Mouse (Mus musculus): Measurements from ENCODE around the gene Slc34a1.

Gene Slc34a1

DNA sequence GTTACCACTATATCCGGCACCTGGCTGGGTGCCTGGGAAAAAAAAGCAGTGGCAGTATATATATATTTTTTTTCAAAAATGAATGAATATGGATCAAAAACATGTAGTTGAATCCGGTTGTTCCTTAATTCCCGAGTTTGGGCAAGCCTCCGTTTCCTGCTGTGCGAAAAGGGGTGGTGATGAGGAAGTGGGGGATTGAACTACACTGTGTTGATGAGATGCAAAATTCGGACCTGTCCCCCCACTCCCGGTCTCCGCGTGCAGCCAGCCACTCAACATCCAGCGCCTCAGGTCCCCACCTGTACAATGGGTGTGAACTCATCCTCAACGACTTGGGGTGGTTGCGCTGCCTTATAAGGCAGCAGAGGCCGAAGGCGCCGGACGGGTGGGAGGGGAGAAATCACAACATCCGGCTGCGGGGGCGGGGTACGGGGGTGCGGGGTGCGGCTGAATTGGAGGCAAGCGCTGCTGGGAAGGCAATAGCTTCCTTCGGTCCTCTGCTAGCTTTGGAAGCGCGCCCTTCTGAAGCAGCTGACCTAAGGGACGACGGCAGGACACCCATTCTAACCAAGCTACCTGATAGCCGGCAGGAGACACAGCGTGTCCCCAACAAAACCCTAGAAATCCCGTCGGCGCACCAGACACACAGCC, 46.4 kb downstream of the Slc34a1 start:
- no peak for DNase-seq

DNA sequence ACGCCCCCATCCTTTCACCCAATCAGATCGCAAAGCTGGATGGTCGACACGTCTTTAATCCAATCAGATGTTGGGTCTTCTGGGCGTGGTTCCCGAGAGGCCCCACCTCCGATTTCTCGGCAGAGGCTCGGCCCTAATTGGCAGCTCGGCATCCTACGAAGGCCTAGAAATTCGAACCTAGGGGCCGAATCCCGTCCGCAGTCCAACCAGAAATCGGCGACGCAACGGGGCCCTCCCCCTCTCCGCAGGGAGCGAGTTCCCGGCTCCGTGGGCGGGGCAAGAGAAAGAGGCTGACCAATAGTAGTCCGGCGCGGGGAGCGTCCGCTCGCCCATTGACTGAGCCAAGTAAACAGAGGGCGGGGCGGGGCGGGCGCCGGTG, 46.9 kb downstream of the Slc34a1 start, which contains the start of gene Grk6:
TSS of gene Grk6 (plus strand) at position 136 of the 379 bp plus-strand sequence.
- peak; percentile 99 for DNase-seq

DNA sequence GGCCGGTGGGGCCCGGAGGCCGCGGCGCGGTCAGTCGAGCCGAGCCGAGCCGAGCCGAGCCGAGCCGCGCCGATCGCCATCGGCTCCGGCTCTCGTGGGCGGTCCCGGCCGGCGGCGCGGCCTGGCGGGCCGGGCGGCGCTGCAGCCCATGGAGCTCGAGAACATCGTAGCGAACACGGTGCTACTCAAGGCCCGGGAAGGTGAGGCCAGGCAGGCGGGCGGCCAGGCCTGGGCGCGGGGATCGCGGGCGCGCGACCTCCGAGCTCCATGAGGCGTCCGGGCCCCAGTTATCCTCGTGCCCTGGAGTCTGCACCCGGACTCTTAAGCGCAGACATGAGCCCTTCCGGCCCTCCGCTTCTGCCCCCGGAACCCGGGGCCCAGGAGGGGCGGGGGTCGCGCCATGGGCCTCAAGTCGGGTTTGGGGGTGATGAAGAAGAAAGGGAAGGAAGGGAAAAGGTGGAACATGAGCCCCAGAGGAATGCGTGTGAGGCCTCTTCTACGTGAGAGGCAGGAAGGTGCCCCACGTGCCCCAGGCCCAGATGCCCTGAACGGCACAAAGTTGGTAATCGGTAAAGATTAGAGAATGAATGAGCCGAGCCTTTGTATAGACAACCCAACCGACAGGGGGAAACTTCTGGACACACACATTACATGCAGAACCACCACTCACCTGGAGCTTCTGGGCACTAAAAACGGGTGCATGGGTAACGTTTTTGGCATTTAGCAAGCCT, 47.5 kb downstream of the Slc34a1 start:
- DNase-seq = no peak

DNA sequence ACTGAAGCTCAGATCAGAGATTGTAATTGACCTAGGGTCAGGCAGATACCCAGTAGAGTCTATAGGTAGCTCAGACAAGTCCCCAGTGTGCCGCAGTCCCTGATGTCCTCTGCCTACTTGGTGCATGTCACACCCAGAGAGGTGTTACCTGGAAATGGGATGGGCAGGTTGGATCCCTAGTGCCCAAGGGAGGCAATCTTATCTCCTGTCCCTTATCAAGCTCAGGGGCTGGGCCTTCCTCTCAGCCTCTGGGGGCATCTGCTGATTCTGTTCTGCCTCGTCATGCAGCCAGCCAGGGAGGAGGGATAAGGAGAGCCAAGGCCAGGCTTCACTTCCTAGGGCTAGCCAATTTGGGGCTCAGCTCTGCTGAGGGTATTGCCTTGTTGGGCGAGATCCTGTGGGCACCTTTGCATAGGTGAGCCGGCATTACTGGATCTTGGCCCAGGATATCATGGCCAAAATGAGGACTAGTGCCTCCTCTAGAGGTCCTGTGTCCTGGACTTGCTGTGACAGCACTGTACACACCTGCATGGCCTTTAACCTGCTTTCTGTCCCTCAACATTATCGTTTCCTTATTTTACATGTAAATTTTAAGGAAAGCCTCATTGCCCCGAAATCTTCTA, 48.6 kb downstream of the Slc34a1 start:
- no peak for DNase-seq

DNA sequence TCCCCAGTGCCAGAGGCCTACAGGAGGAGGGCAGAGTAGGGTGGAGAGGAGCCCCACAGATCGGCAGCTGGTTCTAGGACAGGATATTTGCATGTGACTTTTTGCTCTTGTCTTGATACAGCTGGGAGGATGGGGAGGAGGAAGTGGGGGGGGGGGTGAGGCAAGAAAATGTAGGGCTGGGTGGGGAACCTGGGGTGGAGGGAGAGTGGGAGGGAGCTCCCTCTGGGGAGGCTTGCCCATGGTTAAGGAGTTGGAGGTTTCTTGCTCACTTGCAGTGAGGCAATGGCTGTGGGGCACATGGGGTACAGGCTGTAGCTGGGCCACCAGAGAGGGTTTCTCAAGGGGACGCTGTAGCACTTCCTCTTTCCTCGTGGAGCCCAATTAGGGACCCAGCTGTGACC, 49.6 kb downstream of the Slc34a1 start:
- no peak for DNase-seq

DNA sequence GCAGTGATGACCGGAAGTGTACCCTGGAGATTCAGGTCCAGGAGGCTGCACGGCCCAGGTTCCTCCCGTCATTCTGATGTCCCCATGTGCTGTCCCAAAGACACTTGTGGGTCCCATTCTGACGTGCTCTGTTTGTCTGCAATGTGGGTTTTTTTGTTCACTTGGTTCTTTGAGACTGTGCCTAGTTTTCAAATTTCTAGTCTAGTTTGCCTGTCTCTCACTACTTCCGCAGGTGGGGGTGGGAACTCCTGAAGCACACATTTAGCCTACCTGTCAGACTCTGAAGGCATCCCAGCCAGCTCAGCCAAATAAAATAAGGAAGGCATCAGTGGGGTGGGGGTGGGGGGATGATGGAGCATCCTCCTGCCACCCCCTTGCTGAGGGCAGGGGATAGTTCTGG, 50.1 kb downstream of the Slc34a1 start:
- DNase-seq = no peak

DNA sequence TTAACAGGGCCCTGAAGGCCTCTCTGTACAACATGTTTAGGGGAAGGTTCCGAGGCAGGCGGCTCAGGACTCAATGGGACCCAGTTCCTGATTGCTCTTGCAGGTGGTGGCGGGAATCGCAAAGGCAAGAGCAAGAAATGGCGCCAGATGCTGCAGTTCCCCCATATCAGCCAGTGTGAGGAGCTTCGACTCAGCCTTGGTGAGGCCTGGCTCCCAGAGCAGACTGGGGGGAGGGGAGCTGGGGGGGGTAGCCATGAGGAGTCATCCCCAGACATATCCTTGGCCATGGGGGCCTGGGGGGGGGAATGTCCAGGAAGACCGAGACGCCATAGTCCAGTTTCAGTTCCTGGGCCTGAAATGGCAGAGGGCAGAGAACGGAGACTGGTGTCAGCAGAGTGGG, 51.2 kb downstream of the Slc34a1 start:
- DNase-seq = no peak

DNA sequence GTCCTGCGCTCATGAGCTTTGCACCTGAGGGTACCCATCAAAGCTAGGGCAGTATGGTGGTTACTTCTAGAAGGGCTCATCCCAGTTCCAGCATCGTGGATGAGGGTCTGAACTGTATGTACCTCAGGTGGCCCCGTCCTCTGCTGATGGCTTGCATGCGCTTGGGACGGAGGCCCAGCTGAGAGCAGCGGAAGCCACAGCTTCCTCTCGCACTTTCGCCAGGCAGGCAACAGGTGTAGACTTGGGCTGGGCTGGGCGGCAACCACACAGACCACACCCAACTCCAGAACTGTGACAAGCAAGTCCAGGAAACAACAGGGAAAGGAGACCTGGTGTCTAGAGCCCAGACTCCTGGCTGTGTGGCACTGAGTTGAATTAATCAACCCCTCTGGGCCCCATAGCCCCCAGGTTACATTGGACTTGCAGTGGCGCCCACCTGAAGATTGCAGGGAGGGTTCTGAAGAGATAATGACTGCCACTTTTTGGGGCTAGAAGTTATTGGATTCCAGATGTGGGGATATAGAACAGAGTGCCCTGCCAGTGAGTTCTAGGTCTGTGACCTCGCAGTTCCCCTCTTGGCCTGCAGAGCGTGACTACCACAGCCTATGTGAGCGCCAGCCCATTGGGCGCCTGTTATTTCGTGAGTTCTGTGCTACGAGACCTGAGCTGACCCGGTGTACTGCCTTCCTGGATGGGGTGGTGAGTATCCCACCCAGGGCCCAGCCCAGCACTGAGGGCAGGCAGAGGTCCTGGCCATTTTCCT, 51.9 kb downstream of the Slc34a1 start:
- DNase-seq = no peak

DNA sequence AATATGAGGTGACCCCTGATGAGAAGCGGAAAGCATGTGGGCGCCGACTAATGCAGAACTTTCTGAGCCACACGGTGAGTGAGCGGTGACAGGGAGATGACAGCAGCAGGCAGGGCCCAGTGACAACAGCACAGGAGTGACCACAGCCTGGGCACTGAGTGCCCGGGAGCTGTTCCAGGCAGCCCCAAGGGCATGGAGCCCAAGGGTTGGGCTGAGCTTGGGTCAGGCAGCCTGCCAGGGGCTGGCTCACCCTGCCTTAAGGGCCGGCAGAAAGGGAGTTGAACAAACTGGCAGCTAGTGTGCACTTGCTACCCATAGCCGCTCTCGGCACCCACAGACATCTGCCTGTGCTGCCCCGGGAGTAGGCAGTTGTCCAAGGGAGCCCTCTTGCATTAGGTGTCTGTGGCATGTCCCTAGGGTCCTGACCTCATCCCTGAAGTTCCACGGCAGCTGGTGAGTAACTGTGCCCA, 52.6 kb downstream of the Slc34a1 start:
- DNase-seq = no peak

DNA sequence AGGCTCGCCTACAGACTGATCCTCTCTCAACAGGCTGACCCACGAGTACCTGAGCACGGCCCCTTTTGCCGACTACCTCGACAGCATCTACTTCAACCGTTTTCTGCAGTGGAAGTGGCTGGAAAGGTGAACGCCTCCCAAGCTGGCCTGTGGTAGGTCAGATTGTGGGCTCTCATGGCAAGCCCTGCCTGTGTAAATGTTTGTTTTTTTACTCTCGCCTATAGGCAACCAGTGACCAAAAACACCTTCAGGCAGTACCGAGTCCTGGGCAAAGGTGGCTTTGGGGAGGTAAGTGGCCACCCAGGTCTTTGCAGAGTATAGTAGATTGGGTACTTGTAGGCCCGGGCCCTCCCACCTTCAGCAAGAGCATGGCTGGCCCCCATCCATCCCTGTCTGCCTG, 53.3 kb downstream of the Slc34a1 start:
- DNase-seq = no peak

DNA sequence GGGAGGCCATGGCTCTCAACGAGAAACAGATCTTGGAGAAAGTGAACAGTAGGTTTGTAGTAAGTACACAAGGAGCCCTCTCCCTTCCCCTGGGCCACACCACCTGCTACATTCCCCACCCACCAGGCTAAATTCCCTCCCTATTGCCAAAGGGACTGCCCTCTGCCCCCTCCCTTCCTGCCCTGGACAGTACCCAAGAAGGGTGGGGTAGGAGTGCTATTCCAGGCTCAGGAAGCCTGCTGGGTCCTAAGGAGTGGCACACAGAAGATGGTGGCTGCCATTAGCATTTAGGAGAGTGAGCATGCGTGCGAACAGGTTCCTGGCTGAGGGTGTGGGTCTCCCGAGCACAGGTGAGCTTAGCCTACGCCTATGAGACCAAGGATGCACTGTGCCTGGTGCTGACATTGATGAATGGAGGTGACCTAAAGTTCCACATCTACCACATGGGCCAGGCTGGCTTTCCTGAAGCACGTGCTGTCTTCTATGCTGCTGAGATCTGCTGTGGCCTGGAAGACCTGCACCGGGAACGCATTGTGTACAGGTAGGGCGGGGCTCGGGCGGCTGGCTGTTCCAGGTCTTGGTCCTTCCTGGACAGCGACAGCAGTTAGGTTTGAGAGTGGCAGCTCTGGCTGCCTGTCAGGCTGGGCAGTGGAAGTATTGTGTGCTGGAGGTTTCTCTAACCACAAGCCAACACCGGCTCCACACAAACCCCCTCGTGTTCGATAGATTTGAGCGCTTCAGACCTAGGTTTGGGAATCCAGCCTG, 54.0 kb downstream of the Slc34a1 start:
- DNase-seq = no peak

DNA sequence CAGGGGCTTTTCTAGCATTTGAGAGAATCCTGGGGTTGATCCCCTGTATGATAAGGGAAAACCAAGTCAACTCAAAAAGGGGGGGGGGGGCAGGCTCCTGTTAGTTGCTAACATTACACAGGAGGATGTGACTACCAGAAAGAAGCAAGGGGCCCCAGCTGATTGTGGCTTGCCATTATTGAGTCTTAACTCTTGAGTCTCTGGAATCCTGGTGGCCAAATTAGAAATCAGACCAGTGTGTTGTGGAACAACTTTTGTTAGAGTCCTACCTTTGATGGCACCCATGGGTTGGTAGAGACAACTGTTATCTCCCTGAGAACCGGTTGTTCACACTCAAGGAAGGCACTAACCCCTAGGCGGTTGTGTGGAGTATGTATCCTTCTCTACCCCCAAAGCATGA, 65.0 kb downstream of the Slc34a1 start:
- no peak for DNase-seq

DNA sequence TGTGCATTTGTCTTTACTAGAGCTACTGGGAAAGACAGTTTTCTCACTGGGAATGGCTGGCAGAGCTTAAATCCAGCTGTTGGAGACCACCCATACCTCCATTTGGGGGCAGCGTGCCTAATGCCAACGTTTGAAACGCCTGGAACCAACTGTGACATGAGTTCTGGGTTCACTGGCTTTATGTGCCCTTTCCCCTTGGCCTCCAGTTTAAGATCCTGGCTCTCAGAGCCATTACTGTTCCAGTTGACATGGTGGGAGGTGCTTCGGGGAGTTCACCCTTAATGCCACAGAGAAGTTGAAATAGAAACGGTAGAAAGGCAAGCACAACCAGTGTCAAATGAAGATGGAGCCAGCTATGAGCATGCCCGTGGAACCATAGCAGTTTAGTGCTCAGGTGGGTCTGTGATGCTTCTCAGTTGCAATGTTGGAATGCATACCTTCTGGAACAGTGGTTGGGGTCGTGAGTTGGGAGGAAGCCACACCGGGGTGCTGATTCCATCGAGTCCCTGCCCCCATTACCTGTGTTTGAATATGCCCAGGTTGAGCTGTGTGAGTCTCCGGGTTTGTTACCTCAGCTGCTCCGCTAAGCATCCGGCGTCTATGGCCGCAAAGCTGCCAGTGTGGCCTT, 65.5 kb downstream of the Slc34a1 start:
- no peak for DNase-seq

DNA sequence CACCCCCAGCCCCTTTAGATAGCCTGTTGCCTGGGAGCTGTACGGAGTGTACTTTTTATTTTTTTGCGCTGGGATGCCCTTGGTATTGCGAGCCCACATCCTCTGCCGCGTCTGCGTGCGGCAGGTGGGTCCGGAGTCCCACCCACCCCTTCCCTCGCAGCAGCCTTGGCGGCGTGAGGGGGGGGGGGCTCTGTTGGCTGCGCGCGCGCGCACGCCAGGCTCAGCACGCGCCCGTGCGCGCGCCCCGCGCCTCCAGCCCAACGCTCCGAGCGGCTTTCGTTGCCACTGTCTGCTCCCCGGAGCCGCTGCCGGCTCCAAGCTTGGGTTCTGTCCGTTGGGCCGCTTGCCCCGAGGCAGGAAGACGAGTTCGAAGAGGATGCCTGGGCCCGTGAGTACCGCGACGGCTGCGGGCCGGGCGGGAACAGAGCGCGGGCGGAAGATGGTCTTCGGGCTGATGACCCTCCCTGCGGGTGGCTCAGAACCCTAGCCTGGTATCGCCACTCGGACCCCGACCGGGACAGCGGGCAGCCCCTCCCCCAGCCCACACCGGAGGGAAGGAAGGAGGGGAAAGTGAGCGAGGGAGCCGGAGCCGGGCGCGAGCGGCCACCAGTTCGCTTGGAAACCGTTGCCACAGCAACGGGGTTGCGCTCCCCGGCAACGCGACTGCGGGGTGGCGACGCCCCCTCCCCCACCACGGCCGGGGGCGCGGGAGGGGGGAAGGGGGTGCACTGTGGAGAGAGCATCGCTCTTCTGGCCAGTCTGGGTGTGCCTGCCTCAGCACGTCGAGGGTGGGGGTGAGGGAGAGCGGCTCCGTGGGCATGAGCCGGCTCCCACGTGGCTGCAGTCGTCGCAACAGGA, 66.3 kb downstream of the Slc34a1 start, which contains the start of gene Prr7:
TSS of gene Prr7 (plus strand) at position 241 of the 858 bp plus-strand sequence.
- peak; percentile 48 for DNase-seq

DNA sequence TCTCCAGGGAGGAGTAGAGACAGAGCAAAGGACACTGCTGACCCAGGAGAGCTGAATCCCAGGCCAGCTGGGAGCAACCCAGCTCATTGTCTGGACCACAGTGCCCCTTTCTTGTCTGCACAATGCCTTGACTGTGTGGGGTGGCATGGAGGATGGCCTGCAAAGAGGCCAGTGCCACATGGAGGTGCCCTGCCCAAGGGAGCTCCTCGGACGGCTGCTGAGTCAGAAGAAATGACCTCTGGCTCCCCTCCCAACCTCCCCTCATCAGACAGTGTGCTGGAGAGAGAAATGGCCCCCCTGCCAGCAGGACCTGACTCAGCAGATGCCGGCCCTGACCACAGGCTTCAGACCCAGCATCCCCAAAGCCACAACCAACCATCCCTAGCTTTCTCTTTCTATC, 67.2 kb downstream of the Slc34a1 start:
- no peak for DNase-seq

All from cerebellum, adult 8-10 months (tissue).